Mouse (Mus musculus): ENCODE data around the gene Atpaf1.

The Atpaf1 gene

DNA sequence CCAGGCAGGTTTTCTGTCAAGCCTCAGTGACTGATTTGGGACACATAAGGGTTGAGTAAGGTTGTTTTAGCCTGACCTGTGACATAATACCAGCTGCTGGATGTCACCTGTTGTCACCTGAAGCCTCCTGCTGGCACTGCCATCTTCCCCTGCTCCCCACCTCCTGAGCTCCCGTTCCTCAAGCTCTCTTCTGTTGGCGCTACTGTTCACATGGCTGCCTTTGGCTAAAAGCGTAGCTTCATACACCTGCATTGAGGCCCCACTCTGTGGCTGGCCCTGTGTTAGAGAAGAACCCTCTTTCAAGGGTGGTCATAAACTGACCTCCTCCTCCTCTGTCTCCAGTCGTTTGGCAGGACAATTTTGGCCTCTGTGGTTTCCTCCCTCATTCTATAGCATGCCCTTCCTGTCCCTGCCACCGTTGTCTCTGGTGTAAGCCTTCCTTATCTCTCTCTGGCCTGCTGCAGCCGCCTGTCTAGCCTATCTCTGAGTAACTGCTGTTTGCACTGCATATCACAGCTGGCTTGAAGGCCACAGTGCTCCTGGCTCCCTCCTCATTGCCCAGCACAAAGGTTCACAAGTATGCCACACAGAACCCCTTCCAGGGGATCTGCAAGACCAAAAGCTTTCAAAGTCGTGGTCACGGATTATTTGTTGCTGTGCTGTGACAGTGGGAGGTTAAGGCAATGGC lies 64.5 kb downstream of the Atpaf1 start:
- no peak for DNase-seq (ENCODE audit: low spot score)

DNA sequence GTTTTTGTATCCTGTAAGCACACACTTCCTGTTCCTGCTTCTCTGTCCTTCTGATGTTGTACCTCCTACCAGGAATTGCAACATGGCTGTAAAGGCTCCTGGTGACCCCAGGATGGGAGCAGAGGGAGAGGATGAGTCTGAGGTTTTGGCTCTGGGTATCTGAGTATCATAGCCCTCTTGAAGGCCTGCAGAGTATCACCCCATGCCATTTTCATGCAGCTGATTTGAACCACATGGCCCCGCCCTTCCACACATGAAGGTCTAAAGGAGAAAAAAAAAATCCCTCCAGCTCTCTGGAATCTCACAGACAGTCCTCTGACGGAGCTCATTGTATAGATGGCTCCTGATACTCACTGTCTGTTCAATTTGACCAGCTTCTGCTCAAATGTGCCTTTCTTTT lies 65.5 kb downstream of the Atpaf1 start:
- no peak for DNase-seq (ENCODE audit: low spot score)

DNA sequence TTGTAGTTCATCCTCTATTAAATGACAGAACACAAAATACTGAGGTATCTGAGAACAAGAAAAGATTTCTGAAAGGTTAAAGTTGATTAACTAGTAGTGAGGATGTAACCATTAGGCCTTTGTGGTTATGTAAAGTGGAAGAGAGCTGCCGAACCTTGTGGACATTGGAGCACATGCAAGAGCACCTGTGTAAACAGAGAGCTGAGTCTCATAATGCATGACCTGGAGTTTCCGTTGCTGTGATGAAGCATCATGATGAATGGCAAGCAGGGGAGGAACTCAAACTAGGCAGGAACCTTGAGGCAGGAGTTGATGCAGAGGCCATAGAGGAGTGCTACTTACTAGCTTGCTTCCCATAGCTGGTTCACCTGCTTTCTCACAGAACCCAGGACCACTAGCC lies 66.0 kb downstream of the Atpaf1 start:
- no peak for DNase-seq (ENCODE audit: low spot score)

DNA sequence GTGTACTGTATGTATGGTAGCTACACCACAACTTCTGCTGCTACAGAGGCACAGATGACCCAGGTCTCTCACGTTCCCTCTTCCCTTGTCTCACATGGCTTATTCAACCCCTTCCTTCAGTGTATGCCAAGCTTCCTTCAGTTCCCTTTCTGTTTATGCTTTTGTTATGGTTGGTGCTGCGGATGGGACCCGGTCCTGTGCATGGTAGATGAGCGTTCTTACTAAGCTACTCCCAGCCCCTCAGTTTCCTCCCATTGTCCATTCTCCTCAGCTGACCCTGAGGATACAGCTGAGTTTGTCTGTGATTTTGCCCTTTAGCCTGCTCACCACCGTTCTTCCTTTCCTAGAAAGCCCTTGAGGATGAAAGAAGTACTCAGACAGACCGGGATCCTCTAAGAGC lies 67.0 kb downstream of the Atpaf1 start:
- DNase-seq (ENCODE audit: low spot score), result no peak

DNA sequence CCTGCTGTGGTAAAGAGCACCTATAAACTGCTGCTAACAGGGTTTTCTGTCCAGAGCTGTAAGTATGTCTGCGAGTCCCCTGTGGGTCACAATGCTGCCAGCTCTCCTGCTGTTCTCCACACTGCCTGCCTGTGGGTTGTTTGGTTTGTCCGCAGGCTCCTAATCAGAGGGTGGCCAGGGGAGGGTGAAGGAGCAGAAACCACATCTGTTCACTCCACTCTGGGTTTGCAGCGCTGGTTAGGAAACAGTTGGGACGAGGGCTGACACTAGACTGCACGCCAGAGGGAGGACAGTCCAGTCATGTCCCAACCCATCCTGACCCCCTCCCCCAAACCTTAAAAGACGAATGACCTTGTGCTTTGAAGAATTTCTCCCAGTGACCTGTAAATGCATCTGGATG lies 70.5 kb downstream of the Atpaf1 start:
- no peak for DNase-seq (ENCODE audit: low spot score)

DNA sequence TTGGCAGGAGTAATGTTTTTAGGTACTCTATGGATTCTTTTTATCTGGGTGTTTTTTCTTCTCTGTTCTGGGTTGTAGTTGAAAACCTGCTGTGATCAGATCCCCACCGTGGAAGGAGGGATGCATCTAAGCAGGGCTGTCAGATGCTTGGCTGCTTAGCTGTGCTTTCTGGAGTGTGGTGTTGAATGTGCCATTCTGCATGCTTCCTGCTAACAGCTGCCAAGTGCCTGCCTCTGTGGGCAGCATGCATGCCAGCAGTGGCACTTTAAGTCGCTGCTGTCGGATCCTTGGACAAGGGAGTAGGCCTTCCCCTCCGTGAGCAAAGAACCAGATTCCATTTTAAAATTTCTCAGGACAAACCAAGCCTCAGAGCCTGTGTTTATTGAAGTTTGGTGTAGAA lies 71.0 kb downstream of the Atpaf1 start:
- no peak for DNase-seq (ENCODE audit: low spot score)

DNA sequence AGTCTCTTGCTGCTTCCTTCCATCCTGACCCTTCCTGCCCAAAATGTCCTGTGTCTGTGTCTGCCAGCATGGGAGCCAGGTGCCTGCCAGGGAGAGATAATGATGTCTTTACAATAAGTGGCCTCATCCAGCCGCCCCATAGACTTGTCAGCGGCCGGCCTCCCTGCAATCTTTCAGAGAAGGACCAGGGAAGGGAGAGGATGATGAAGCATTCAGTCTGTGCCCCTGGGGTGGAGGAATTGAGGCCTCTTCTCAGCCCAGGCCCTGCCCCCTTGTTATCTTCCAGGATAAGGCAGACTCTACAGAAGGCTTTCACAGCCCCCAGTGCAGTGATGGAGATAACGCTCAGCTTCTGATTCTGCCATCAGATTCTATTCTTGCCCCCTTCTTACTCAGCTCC lies 71.7 kb downstream of the Atpaf1 start:
- no peak for DNase-seq (ENCODE audit: low spot score)

DNA sequence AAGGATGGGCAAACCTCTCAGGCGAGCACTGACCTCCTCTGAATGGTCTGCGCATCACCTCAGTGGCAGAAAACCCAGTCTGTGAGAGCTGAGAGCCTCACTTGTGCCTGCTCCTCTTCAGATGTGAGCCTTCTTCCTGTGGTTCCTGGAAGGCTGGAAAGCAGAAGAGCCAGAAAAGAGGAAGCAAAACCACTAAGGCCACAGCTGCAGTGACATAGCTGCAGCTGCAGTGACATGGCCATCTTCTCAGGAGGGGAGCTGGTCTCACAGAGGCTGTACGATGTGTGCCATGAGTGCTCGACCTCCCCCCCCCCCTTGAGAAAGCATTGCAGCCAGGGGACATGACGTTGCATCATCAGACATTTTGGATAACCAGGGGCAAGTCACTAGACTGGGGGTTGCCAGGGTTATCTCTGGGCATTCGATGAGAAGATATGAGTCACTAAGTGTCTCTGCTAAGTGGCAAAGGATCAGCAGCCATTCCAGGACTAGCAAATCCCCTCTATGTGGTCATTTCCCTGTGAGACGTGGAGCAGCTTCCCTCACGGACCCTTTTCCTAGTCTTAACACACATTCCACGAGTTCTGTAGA lies 72.8 kb downstream of the Atpaf1 start:
- no peak for DNase-seq (ENCODE audit: low spot score)

DNA sequence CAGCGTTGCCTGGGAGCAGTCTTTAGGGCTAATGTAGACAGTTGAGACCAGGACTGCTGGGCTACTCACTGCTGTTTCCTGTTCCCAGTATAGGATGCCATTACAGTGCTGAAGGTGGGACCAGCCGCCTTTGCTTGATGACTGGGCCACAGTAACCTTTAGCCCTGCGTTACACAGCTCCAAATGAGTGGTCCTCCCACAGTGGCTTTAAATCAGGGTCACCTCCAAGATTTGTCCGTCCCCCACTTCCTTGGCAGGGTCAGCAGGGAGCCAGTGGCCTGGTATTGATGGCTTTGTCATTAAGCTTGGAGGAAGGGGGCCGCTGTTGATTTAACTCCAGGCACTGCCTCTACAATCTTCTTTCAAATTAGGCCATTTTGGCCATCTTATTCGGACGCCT lies 78.7 kb downstream of the Atpaf1 start:
- DNase-seq (ENCODE audit: low spot score), result no peak

DNA sequence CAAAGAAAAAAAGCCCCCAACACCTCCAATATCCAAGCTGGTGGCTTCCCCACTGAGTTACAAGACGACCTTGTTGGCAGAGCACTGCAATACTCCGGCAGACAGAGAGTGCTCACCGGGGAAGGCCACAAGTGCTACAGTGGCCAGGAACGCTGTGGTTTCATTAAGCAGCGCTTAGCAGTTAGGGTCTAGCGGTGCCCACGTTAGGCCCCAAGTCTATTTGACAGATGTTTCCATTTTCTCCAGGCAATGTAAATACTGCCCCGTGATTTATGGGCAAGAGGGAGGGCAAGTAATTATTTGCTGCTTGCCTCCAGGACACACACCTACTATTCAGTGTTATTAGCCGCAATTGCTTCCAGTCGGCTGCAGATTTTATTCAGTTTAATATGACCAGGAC lies 79.3 kb downstream of the Atpaf1 start:
- no peak for DNase-seq (ENCODE audit: low spot score)
